Mouse (Mus musculus) NIH3T3 (cell line): Measurements from ENCODE around the gene Rnf123.

Experiments used
- DNase-seq: peaks from one replicate; pipeline ENCODE4 v3.0.0-alpha.2; 2012; ENCODE audit warnings: low read depth

The Rnf123 gene

DNA sequence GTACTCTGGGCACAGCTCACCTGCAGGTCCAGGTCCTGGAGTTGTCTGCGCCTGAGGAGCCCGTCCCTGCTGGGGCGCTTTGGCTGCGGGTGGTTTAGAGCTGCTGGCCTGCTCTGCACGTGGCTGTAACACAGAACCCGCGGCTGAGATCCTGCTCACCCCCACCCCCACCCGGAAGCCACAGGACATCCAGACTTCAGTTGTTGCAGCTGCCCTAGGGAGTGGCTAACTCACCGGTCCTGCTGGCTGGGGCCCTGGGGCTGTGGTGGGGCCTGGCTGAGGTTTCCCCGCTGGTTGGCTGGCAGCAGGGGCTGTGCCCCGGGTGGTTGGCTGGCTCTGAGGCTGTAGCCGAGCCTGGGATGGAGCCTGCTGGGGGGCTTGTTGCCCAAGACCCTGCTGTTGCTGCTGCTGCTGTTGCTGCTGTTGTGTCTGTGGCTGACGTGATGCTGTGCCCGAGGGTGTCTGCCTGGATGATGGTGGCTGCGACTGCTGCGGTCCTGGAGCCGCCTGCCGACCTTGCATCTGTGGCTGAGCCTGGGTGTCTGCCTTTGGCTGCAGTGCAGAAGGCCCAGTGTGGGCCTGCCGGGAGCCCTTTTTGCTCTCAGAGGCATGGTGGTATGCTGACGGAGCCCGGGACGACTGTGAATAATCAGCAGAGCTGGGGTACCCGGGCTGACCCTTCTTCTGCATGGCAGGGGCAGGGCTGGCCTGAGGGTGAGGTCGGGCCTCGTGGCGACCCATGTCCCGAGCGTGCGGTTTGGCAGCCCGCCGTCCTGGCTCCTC lies 21.8 kb upstream of the Rnf123 start:
- peak; percentile 55 for DNase-seq

DNA sequence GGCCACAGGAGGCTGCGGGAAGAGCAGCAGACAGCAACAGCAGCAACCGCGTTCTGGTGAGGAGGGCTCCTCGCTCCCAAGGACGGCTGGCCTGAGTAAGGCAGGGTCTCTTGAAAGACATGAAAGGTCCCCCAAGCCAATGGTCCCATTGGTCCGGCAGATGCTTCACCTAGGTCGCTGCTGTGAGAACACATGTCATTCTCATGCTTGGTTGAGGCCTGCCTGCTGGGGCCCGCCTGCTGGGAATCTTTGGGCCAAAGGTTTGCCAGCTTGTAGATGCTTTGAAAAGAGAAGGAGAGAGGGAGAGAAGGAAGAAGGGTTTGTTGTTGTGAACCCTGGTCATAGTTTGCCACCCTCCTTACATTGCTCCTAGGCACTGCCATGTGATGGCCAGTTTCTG lies 16.5 kb upstream of the Rnf123 start:
- DNase-seq: no peak

DNA sequence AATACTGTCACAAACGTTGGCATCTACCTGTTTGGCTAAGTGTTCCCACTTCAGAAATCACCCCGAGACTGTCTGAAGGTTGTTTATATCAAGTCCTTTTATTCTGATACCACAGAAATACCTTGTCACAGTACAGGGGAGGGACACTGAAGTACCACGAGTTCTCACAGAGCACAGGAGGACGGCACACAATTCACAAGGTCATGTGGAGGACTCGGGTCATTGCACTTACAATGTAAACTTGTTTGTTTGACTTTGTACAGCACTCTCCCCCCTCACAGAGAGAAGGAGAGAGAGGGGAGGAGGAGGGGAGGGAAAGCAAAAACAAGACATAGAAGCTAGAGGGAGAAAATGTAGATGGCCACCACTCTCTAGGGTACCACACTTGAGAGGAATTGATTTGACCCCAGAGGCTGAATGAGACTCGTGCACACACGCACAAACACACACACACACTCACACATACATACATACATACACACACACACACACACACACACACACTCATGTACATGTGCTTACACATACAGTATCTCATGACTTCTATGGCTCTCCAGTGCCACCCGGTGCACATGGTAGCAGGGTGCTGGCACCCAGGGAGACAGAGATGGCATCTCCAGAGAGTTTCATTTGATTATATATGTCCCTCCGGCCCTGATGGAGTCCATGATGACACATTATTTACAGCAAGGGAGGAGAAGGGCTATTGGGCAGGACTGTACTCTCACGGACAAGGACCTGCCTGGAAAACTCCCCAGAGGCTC lies 13.0 kb upstream of the Rnf123 start:
- no peak for DNase-seq

DNA sequence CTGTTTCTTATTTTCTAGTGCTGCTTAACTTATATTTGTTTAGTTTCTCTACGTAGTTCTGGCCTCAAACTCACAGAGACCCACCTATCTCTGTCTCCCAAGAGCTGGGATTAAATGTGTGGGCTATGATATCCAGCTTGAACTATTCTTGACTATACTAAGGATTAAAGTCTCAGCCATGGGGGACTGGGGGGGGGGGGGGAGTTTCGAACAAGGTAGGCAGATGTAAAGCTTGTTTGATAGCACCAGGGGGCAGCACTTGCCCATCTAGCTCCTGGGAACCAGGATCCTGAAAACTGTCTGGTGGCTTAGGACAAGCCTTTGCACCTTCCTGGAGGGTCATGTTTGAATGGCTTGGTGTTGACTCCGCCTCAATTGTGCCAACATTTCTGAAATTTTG lies 12.4 kb upstream of the Rnf123 start:
- DNase-seq: peak; percentile 86

DNA sequence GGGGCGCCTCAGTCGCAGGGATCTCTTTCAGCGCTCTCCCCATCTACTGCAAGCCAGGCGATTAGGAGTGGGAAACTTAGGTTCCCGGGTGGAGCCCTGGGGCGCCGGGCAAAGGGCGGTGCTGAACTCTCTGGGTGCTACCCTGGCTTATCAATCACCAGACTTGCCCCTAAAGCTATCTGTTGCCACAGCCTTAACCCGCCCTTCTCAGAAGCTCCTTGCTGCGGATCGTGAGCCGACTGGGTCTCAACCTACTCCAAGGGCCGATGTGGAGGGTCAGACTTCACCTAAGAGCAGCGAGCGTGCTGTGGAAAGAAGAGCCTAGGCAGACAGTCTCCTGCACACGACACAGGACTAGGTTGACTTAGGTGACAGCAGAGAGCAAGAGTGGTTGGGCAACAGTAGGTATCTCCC lies 11.9 kb upstream of the Rnf123 start:
- no peak for DNase-seq

DNA sequence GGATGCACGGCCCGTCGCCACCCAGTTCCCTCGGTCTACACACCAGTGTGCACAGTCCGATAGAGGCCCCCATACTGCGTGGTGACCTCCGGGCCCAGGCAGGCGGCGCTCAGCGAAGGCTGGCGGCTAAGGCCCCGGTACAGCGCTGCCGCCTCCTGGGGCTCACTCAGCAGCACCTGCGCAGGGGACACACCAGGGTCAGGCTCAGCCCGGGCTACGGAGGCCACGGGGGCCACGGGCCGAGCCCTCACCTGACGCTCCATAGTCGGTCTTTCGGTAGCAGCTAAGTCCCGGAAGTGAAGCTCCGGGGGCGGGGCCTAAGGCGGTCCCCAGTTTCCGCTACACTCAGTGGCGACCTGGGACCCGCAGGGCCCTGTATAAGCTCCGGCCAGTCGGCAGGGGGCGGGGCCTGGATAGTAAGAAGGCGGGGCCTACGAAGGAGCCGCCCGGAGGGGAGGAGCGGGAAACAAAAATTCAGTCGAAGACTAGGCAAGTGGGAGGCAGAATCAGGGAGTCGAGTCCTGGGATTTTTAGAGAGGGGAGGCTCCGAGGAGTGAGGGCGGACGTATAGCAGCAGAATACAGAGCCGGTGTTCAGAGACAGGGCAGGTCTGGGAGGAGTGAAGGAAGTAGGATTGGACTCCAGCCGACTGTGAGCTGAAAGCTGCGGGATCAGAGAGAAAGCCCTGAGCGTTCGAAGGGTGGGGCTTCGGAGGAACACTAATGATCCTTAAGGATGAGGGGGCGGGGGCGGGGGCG lies 11.2 kb upstream of the Rnf123 start, which contains the start of gene Apeh:
TSS of gene Apeh (minus strand) at position 423 of the 758 bp plus-strand sequence.
- peak; percentile 92 for DNase-seq

DNA sequence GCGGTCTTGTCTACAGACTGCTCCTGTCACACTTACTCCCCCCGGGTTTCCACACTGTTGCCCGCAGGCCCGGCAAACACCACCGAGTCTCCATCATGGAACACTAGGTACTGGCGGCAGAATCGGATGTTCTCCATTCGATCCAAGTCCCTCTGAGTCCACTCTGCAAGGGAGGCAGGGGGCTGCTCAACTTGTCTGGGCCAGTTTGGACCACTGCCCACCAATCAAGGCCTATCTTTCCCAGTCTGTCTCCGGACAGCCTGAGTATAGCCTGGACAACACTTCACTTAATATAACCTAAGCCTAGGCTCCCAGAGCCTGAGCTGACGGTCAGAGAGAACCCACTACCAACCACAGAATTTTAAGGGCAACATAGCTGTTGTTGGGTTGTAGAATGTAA lies 10.4 kb upstream of the Rnf123 start:
- peak; percentile 40 for DNase-seq

DNA sequence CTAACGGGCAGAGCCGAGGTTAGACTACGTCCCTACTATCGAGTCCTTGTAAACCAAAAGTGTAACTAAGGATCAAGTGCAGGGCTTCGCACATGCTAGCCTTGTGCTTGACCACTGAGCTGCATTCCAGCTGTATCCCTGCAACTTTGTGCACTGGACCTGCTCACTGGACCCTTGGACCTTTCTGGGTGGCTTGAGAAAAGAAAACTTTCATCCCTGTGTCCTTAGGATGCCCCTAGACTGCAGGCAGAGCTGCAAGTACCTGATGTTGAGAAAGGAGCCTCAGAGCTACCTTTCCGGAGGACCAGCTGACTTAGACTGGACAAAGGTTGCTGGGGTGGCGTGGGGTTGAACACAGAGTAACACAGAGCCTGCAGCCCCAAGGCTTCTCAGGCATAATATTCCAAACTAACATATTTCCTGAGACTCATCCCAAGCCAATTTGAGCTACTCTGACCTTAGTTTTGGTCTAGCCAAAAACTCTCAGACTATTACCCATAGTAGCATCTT lies 7.5 kb upstream of the Rnf123 start:
- no peak for DNase-seq

DNA sequence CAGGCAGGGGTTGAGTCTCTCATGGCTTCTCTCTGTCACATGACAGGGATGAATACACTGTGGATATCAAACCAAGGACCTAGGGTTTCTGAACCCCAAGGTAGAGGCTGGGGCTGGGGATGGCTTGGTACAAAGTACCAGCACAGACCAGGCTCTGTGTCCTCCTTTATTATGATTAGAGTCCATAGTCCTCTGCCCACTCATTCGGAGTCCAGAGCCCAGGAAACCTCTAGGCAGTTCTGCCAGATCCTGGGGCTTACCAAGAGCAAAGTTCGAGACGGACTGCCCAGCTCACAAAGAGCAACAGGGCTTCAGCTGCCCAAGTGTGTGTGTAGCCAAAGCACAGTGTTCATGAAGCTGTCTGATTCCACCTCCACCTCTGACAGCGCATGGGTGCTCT lies 2.1 kb upstream of the Rnf123 start:
- DNase-seq: no peak

DNA sequence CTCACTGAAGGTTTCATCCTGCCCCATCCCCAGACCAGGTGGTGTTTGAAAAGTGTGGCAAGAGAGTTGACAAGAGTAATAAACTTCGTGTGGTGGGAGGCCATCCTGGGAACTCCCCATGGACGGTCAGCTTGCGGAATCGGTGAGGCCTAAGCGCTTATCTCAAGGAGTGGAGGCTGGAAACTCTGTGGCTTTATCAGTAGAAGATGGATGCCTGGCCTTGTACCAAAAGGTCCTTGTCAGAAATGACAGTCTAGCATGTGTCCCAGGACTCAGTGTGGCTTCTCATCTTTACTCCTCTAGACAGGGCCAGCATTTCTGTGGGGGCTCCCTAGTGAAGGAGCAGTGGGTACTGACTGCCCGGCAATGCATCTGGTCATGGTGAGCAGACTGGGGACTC lies 415 bp upstream of the Rnf123 start:
- no peak for DNase-seq

DNA sequence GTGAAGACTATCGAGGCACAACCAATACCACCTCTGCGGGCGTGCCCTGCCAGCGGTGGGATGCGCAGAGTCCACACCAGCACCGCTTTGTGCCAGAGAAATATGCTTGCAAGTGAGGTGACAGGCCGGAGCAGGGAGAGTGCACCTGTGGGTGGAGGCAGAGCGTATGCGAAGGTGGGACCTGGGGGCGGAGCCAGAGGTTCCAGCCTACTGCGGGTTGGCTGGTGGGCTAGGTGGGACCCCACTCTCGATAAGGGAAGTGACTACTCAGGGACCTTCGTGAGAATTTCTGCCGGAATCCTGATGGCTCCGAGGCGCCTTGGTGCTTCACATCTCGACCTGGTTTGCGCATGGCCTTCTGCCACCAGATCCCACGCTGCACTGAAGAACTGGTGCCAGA lies 597 bp downstream of the Rnf123 start:
- no peak for DNase-seq

DNA sequence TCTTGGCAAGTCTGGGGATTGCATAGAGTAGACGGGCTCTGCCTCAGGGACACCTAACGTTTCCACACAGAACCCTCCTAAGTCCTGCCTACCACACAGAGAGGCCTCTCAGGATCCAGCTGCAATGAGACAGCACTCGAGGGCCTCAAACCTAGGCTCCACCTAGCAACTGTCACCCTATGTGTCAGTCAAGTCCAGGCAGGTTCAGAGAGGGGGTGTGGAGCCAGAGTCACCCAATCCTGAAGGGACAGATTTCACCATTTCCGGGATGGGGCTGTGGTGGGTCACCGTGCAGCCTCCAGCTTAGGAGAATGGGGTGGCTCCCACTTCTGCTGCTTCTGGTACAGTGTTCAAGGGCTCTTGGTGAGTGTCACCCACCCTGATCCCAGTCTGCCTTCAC lies 3.0 kb downstream of the Rnf123 start, which contains the start of gene Mst1:
TSS of gene Mst1 (plus strand) at position 269 of the 400 bp plus-strand sequence.
- no peak for DNase-seq

DNA sequence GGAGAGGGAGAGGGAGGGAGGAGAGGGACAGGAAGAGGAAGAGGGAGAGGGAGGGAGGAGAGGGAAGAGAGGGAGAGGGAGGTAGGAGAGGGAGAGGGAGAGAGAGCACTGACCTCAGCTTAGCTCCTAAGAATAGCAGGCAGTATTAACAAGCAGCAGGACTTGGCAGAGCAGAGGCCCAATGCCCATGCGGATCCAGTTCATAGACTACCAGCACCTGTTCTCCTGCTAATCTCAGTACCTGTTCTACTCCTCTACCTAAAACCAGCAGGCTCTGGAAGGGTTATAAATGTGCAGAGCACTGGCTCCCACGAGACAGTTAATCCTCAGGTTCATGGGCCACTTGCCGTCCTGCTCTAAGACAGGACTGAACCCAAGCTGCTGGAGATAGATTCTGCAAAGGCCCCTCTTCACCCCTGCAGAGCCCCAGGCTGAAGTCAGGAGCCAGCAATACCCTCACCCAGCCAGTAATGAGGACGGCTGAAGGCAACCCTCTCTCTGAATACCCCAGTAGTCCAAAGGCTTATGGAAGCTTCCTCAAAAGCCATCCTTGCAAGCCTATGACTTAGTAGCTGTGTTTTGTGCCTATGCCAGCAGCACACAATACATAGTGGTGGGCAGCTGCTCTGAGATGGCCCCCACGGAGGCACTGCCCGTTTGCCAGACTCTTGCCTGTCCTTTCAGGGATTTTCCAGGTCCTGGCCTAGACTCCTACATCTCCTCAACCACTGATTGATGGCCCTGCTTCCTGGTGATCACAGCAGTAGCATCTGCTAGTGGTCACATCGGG lies 9.8 kb downstream of the Rnf123 start:
- no peak for DNase-seq

DNA sequence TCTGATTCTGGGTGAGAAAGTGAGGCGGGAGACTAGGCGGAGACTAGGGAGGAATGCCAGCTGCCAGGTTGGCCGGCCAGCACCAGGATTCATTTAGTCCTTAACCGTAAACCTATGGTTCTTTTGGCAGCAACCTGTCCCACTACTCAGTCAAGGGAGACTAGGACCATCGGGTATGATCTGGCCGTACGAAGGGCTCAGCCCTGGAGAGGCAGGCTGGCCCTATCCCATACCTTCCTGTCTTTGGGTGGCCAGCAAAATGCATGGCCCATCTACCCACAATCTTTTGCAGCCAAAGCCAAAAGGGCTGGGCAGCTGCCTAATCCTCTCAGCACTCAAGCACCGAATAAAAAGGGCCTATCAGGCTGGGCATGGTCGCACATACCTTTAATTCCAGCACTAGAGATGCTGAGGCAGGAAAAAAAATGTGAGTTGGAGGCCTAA lies 10.6 kb downstream of the Rnf123 start:
- DNase-seq: no peak

DNA sequence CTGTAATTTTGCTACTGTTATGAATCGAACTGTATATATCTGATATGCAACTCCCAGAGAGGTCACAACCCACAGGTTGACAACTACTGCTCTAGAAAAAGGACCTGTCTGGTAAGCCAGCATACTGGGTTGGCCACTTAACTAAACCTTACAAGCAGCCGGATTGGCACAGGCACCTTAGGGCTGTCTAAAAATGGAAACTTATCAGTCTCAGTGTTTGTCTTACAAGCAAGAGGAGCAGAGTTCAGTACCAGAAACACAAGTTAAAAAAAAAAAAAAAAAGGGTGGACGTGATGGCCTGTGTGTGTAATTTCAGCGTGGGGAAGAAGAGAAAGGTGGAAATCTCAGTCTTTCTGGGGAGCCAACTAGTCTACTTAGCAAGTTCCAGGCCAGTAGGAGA lies 11.3 kb downstream of the Rnf123 start:
- no peak for DNase-seq

DNA sequence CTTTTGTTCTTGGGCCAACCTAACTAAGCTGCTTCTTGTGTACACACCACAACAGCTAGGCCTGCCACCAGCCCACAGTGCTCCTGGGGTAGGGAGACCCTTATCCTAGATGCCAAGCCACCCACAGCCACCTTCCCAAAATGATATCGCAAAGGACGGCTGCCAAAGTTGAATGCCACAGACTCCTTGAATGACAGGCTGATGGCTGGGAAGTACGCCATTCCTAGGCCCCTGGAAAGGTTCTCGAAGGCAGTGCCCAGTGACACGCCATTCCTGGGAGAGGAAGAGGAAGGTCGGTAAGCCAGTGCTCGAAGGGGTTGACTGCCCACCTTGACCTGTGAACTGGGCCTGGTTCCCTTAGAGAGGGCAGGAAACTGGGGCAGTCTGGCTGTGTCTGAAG lies 13.6 kb downstream of the Rnf123 start:
- no peak for DNase-seq

DNA sequence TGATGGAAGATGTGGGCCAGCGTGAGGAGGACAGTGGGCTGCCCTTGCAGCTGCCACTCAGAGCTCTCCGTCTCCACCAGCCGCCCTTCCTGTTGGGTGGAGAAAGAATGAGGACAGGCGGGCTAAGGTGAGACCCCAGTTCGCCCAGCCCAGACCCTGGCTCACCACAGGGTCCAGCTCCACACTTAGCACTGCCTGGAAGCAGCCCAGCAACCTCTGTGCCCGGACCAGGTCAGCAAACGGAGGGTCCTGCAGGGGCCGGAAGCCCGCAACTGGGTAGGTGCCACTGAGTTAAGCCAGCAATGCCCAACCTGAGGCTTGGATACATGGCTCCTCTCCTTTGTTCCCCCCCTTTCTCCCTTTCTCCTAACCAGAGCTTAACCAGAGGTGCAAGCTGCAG lies 14.1 kb downstream of the Rnf123 start:
- no peak for DNase-seq

DNA sequence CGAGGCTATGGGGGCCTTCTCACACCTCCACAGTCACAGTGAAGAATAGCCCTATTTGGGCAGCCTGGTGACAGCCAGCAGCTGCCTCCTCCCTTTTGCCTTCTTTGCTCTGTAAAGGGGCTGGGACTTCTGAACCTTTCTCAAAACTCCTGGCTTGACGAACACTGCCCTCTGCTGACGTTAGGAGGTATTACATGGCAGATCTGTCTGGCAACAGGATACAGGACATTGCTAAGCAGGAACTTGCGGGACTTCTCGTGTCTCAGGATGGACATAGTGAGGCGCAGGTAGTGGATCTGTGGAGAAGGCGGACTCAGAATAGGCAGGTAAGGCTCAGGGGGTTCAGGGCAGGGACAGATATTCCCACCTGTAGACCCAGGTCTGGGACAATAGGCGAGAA lies 15.2 kb downstream of the Rnf123 start:
- DNase-seq: peak; percentile 90

DNA sequence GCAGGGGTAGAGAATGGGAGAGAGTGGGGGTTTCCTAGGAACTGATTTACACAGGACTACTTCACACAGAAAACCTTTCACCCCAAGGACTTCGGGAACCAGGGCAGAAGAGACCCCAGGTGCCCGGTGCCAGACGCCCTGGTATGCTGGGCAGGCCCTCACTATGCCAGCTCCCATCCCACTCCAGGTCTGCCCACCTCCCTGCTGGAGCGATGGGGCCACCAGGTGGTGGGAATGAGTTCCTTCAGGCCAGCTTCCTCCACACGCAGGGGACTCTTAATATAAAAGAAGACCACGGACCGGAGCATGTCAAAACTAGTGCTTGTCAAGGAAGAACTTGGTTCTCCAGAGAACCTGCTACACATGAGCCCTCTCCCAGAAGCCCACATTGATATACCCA lies 15.9 kb downstream of the Rnf123 start:
- no peak for DNase-seq

DNA sequence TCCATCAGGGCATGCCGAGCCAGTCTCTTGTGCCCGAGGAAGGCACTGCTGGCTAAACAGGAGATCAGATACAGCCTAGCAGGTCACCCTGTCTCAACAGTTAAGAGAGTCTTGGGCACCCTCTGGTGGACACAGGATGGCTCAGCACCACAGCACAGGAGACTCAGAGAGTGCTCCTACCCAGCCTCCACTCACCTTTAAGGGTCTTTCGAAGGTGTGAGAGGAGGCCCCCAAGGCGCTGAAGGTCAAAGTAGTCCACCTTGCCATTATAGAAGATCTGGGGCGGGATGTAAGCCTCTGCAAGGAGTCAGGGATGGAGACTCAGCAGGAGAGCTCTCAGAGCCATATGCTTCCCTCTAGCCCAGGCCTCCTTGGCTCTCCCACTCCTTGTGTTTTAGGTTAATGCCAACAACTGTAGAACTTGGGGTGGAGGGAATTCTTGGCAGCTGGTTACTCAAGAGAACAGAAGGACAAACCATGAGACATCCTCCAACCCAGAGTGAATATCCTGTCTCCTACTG lies 17.6 kb downstream of the Rnf123 start:
- DNase-seq: peak; percentile 76

DNA sequence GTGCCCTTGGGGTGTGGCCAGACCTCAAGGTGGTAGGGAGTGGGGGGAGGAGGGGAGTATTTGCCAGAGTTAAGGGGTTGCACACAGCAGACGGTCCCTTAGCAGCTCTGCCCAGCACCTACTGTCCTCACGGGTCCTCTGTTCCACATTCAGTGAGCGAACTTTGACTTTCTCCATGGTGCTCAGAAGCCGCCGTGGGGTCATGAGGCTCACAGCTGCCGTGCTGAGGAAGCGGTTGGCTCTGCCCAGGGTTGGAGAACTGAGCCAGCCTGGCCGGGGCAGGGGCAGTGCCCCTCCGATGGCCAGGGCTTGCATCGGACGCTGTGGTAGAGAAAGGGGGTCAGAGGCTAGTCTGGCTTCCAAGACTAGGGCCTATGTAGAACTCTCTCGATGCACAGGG lies 19.8 kb downstream of the Rnf123 start:
- no peak for DNase-seq
